Mouse (Mus musculus): ENCODE data around the gene Tmprss11c.

GRCm38 (mm10) chr5:86190770-86191169, 98.3 kb downstream of the Tmprss11c start:
- TF ChIP-seq POLR2A (IDR thresholded peaks at IDR 0.05; ENCODE audit: low read depth, low read length): no peak
- TF ChIP-seq CTCF (IDR thresholded peaks at IDR 0.05; ENCODE audit: borderline replicate concordance, insufficient read depth, low read length): peak; percentile 38; the same call in 1 of the 2 replicates
